Mouse (Mus musculus) layer of hippocampus, postnatal 10 days (tissue): ENCODE measurements around the gene Fzd7. TPM values are rescaled to one million over a fixed set of nuclear protein-coding genes. Genes with fewer than 3 reads are reported as not detected.

Source experiments
- total RNA-seq, 2 experiments: library from RNA; stranded (reverse); gene quantifications; 2 replicates each; pipeline ENCODE4 v1.2.3; 2021

The Fzd7 gene
- total RNA-seq, 2 experiments from 2014 or later: 5.8 to 6.5 TPM

Other genes starting within 250 kb of the Fzd7 start
- 10 to 100 TPM; 43.2 to 45.5 TPM for gene Als2, start 245.2 kb upstream of the Fzd7 start, total RNA-seq
- gene Cdk15, start 225.5 kb upstream of the Fzd7 start, total RNA-seq: 1 to 10 TPM in 1 of 2 experiments, under 1 TPM in 1; 0.62 to 1.3 TPM
- gene Gm973, start 33.8 kb downstream of the Fzd7 start, total RNA-seq: 1 to 10 TPM; 7.0 to 7.9 TPM
- gene Sumo1, start 188.4 kb downstream of the Fzd7 start, total RNA-seq: 100 to 1,000 TPM; 103 to 105 TPM
- gene Nop58, start 202.5 kb downstream of the Fzd7 start, total RNA-seq: 10 to 100 TPM; 82.6 to 91.4 TPM